Mouse (Mus musculus): ENCODE measurements around the gene Gstm6.
A peak's percentile ranks its signal among the peaks of the same experiment; 100 is the strongest.
"Not testable (repeated sequence)": the region's sequence is repeated elsewhere in the genome, so short reads cannot be mapped to it uniquely, and the experiment has no call there.

Gstm6 gene

DNA sequence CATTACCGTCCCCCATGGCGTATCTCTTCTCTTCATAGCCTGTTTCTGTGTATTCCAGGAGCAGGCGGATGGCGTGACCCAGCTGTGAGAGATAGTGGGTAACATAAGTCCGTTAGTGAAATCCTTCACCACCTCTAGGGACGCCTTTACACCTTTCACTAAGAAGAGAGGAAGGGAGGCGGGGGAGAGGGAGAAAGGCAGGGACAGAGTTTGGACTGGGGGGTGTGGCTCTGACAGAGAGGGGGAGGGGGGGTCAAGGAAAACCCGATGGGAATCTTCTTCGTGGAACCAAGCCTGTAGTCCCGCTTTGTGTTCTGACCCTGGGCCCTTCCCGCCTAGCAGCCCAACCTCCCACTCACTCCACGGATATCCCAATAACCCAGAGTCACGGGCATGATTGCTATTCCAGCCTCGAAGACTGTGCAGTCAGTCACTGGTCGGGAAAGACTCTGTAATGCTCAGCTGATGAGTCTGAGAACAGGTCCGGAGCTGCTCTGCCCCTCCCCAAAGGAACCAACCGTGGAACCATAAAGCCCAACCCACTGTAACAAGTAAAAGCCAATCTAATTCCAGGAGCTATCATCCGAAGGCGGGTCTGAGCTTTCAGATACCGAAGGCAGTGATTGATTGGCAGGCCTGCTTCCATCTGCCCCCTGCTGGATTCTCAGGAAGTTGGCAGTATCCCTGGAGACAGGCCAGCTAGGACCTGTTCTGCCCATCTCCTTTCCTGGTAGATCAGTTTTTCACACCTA lies at the start of gene Gstm6:
Gene Gstm6, minus strand, starts transcription at position 511 of the 752 bp plus-strand sequence.
- DNase-seq (ENCODE audit: low spot score), result no peak

- DNase-seq (ENCODE audit: low spot score), result peak; percentile 42
Observed at GRCm38 (mm10) chr3:107986041-107986562, 42.6 kb upstream of the Gstm6 start, which contains the start of gene Gstm2. TSS of gene Gstm2 (minus strand) at chr3:107986453.

- DNase-seq (ENCODE audit: low spot score), result not testable (repeated sequence)
Observed at GRCm38 (mm10) chr3:107985141-107985540, 41.6 kb upstream of the Gstm6 start.

DNA sequence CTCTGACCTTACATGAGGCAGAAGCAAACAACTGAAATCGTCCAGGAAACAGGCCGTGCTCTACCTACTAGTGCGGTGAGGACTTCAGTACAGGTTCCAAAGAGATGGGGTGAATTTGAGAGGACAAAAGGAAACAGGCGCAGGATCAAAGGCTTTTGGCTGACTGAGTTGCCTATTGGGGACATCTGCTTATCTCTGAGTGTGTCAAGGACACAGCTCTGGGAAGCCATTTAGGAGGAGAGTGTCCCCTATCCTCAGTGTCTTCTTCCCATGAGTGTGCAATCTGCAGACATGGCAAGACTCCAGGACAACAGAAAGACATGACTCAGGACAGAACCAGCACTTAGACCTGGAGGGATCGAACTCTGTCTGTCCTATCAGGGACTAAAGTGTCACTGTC lies 40.9 kb upstream of the Gstm6 start:
- DNase-seq (ENCODE audit: low spot score), result no peak

GRCm38 (mm10) chr3:107983771-107984170 lies 40.2 kb upstream of the Gstm6 start:
- DNase-seq (ENCODE audit: low spot score), result no peak

- no peak for DNase-seq (ENCODE audit: low spot score)
Observed at GRCm38 (mm10) chr3:107982726-107983125, 39.2 kb upstream of the Gstm6 start.

DNA sequence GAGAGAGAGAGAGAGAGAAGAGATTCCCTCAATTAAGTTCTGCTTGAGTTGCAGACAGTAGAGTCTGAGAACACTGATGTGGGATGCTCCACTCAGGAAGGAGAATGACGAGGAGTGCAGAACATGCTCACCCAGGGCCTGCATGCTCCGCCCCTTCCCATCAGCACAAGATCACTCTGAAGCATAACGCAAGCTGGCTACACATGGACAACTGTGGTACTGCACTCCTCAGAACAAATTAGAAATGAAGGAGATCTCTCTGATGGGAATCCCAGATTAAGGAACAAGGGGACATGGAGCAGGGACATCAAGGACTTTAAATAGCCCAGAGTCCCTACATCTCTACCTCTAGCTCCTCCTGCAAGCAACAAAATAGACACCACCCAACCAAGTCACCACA lies 37.7 kb upstream of the Gstm6 start:
- no peak for DNase-seq (ENCODE audit: low spot score)

DNA sequence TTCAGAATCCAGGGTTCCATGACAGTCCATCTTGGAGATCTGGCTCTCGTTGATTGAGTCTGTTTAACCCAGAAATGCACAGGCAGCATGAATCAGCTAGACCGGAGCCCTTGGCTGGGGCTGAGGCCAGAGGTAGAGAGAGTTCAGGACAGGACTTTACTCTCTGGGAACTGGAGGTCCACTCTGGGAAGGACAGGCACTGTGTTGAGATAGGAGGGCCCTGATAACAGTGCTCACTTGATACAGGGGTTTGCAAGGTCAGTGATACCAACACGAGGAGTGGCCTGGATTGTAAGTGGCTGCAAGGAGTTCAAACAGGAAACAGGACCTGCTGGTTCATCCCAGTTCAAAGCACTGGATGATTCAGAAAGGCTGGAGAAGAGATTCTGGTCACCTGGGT lies 34.1 kb upstream of the Gstm6 start:
- no peak for DNase-seq (ENCODE audit: low spot score)

GRCm38 (mm10) chr3:107974237-107974636 lies 30.7 kb upstream of the Gstm6 start:
- DNase-seq (ENCODE audit: low spot score), result no peak

DNA sequence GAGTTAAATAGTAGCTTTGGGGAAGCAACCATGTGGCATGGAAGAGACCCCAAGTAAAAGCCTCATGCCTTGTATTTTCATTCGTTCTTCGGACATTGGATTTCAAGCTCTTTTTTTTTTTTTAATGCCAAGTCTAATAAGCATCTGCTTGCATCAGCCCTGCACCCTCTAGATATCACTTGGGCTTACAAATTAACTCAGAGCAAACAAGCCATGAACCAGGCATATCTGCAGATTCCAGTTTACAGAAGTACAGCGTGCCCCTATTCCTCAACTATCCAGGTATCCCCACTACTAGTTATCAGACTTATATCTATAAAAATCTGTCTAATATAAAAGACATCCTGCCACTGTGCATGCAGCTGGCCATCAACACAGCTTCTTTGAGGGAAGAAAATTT lies 28.5 kb upstream of the Gstm6 start:
- no peak for DNase-seq (ENCODE audit: low spot score)

GRCm38 (mm10) chr3:107971101-107971500 lies 27.6 kb upstream of the Gstm6 start:
- not testable (repeated sequence) for DNase-seq (ENCODE audit: low spot score)

DNA sequence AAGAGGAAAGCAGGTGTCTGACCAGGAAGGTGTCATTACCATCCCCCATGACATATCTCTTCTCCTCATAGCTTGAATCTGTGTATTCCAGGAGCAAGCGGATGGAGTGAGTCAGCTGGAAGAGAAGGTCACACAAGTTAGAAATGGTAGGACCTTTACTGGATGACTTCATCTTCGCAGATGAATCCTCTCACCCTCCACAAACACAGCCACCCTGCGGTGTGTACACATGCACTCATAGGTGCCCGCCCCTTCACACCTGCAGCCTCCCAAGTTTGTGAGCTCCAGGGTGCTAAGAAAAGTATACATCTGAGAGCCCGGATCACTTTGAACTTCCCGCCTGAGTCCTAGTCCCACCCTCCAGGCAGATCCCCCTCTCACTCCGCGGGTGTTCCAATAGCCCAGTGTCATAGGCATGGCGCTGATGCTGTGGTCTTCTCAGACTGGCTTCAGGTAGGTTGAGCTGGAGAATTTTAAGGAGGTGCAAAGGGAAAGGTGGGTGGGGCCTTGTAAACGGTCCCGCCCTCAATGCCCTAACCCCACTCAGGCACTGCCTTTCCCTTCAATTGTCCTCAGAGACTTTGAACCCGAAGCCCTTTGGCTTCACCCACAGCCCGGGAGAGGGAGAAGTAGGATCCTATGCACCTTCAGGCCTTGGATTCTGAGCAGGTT lies 25.3 kb upstream of the Gstm6 start, which contains the start of gene Gstm3:
Gene Gstm3, minus strand, starts transcription at position 560 of the 672 bp plus-strand sequence.
- DNase-seq (ENCODE audit: low spot score), result no peak

DNA sequence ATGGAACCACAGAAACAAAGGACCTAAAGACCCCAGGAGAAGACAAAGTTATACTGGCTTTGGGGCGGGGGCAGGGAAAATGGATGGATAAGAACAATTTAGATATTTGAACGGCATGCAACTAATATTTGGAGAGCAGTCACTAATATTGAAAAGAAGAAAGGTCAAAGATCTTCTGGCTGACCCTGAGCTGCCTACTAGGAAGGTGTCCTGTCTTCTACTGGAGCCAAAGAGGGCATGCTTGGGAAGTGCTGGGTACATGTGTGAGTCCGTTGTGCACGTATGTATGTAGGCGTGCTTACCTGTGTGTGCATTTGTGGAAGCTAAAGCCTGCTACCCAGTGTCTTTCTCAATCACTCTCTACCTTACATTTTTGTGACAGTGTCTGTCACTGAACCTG lies 23.1 kb upstream of the Gstm6 start:
- no peak for DNase-seq (ENCODE audit: low spot score)

GRCm38 (mm10) chr3:107965592-107965991 lies 22.0 kb upstream of the Gstm6 start:
- no peak for DNase-seq (ENCODE audit: low spot score)

- no peak for DNase-seq (ENCODE audit: low spot score)
Observed at GRCm38 (mm10) chr3:107964656-107965308, 21.2 kb upstream of the Gstm6 start.

GRCm38 (mm10) chr3:107964026-107964425 lies 20.5 kb upstream of the Gstm6 start:
- no peak for DNase-seq (ENCODE audit: low spot score)

DNA sequence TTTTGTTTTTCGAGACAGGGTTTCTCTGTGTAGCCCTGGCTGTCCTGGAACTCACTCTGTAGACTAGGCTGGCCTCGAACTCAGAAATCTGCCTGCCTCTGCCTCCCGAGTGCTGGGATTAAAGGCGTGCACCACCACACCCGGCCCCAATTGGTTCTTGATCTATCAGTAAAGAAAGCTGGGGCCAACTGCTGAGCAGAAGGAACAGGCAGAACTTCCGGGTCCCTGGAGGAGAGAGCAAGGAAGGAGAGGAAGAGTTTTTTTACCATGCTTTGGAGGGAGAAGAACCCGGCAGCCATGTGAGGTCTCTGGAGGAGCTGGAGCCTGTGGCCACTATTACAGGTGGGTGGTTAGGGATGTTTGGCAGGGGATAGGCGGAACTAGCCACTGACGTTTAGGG lies 11.7 kb upstream of the Gstm6 start:
- not testable (repeated sequence) for DNase-seq (ENCODE audit: low spot score)

GRCm38 (mm10) chr3:107953906-107954305 lies 10.4 kb upstream of the Gstm6 start:
- no peak for DNase-seq (ENCODE audit: low spot score)

GRCm38 (mm10) chr3:107953328-107953755 lies 9.8 kb upstream of the Gstm6 start:
- DNase-seq (ENCODE audit: low spot score), result peak; percentile 74

GRCm38 (mm10) chr3:107950531-107950930 lies 7.0 kb upstream of the Gstm6 start:
- DNase-seq (ENCODE audit: low spot score), result no peak

DNA sequence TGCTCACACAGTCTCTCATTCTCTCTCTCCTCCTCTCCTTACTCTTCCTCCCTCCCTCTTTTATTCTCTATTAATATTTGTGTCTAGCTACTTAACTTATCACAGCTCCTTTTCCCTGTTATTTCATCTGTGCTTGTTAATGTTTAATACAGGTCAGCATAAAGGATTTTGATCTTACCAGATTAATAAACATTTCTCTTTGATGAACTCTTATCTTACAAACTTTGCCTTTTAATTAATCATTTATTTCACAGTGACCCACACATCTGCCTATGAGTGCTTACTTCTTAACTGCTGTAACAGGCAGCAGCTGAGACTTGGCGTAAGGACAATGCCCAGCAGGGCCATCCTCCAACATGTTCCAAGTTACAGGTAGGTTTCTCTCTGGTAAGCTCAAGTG lies 5.9 kb upstream of the Gstm6 start:
- DNase-seq (ENCODE audit: low spot score), result not testable (repeated sequence)

DNA sequence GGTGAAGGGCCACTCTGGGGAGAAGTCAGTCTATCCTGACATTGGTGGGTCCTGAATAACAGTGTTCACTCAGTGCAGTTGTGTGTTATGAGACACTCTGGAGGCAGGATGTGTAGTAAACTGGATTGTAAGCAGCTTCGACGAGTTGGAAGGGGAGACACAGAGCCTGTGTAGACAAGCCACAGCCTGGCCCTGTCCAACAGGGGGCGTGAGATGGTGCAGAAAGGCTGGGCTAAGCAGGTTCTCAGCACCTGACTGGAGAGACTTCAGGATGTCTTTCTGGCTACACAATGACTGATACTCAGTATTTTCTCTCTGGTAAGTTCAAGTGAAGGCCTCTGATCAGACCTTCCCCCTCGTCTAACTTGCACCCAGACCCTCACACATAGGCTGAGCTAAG lies 2.2 kb upstream of the Gstm6 start:
- DNase-seq (ENCODE audit: low spot score), result no peak

- no peak for DNase-seq (ENCODE audit: low spot score)
Observed at GRCm38 (mm10) chr3:107941261-107941660, 2.3 kb downstream of the Gstm6 start.
